Mouse (Mus musculus) erythroblast, embryonic 14.5 days (primary cell): ENCODE data around the gene Stard10. TPM values are rescaled to one million over a fixed set of nuclear protein-coding genes. Genes with fewer than 3 reads are reported as not detected.

Source experiments
- H3K27me3 ChIP-seq: 2 replicates; pipeline ENCODE4 v1.6.1; 2012; ENCODE audit warnings: inconsistent platforms; ENCODE audit not compliant: control insufficient read depth
- H3K36me3 ChIP-seq: 2 replicates; pipeline ENCODE4 v1.6.1; 2012; ENCODE audit warnings: mild to moderate bottlenecking, inconsistent platforms; ENCODE audit not compliant: control insufficient read depth
- H3K4me1 ChIP-seq: 2 replicates; pipeline ENCODE4 v1.6.1; 2012; ENCODE audit warnings: inconsistent platforms; ENCODE audit not compliant: control insufficient read depth
- H3K4me3 ChIP-seq: replicated peaks from 2 replicates; pipeline ENCODE3; 2012; ENCODE audit warnings: moderate library complexity, mild to moderate bottlenecking, inconsistent platforms
- H3K9me3 ChIP-seq: 2 replicates; pipeline ENCODE4 v1.6.1; 2012; ENCODE audit warnings: low read length, inconsistent platforms, mixed read lengths; ENCODE audit not compliant: control insufficient read depth
- GATA1 ChIP-seq: IDR thresholded peaks from 2 replicates; pipeline ENCODE4 v1.6.1; 2012; ENCODE audit warnings: low read length, inconsistent platforms, mixed read lengths
- TAL1 ChIP-seq: IDR thresholded peaks from 3 replicates; pipeline ENCODE4 v1.6.1; 2012; ENCODE audit warnings: low read length, inconsistent platforms, mixed read lengths
- polyA plus RNA-seq: library from polyadenylated mRNA; stranded (reverse); fragments of >175 nt; gene quantifications from 2 replicates; pipeline ENCODE4 v1.2.3, GENCODE M21; 2012

Gene Stard10
- polyA plus RNA-seq, 1 experiment = 63.0 TPM

DNA sequence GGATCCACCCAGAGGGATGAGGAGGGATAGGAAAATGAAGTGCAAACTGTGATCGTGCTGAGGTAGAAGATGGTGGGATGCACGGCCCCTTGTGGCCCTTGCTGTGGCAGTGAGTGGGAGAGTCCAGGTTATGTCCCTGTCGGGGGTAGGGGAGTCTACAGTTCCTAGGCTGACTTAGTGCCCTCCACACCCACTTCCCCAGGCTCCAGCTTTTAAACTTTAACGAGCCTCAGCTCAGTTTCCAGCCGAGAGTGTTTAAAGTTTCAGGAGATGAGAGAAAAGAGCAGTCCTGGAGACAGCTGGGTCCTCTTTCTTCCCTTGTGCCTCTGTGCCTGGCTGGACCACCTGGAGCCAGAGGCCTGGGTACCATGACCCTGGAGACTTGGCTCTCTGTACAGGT lies 10.4 kb downstream of the Stard10 start:
- Histone ChIP-seq H3K27me3 (no peaks in the 10 kb centered on the region; the same call in 1 of the 2 replicates), H3K4me1 (peaks cover 37% of the 10 kb centered on the region), H3K36me3 (peaks cover 70% of the 10 kb centered on the region), H3K9me3 (no peaks in the 10 kb centered on the region), H3K4me3 (no peak overlapping the region)
- TF ChIP-seq TAL1 (no peak), GATA1 (no peak)

DNA sequence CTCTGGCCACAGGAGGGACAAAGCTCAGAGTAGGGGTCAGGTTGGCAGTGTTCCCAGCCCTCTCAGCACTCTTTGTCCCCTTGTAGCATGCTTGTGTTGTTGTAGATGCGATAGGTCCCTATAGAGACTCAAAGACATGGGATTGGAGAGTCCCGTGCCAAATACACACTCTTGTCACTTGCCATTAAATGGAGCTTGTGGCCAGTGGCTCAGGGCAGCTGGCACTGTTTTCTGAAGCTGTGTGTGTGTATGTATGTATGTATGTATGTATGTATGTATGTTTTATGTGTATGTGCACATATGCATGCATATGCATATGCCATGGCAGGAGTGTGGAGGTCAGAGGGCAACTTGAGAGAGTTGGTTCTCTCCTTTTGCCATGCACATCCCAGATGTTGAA lies 10.9 kb downstream of the Stard10 start:
- TF ChIP-seq TAL1 = no peak
- no peak for TF ChIP-seq GATA1
- no peaks in the 10 kb centered on the region for H3K9me3 ChIP-seq
- peaks cover 31% of the 10 kb centered on the region for H3K4me1 ChIP-seq
- H3K27me3 ChIP-seq = no peaks in the 10 kb centered on the region
- H3K4me3 ChIP-seq = no peak overlapping the region
- H3K36me3 ChIP-seq = peaks cover 69% of the 10 kb centered on the region

DNA sequence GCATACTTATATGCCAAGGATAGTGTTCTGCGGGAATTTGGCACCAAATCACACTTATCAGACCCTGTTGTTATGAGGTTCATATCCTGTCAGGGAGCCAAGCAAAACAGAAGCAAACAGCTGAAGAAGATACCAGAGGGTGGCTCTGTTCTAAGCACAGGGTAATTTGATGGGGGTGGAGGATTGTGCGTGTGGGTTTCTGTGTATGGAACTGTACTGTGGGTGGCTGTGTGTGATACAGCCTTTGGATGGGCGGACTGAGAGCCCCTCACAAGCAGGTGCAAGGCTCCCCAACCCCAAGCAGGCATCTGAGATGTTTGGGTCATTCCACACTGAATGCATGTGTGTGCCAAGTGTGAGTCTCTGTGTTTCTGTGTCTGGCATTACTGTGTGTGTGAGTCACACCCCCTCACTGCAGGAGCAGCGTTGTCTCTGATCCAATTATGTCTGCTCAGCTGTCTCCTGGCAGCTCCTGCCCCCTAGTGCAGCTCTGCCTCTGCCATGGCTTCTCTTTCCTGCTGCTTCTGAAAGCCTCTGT lies 11.8 kb downstream of the Stard10 start:
- Histone ChIP-seq H3K36me3 (peaks cover 71% of the 10 kb centered on the region), H3K9me3 (no peaks in the 10 kb centered on the region), H3K27me3 (no peaks in the 10 kb centered on the region), H3K4me3 (no peak overlapping the region), H3K4me1 (peaks cover 22% of the 10 kb centered on the region)
- no peak for TF ChIP-seq GATA1
- TF ChIP-seq TAL1 = no peak

DNA sequence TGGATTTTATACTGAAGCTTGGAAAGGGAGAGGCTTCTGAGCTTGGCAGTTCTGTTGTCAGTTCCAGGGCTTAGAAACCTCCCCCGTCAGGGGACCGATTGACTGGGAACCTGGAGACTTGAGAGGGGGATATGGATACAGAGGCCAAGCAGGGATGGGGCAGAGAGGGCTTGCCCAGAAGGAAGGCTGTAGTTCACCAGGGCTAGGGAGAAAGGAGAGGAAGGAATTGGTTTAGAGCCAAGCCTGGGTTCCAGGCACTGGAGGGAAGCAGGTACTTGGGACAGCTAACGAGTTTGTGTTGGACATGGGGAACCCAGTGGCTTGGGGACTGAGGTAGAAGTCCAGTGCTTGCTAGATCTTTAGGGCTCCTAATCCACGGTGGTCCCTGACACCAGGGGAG lies 12.7 kb downstream of the Stard10 start:
- no peaks in the 10 kb centered on the region for H3K27me3 ChIP-seq
- no peak for TF ChIP-seq GATA1
- TF ChIP-seq TAL1 = no peak
- H3K4me1 ChIP-seq = peaks cover 14% of the 10 kb centered on the region; the same call in 1 of the 2 replicates
- H3K4me3 ChIP-seq = no peak overlapping the region
- no peaks in the 10 kb centered on the region for H3K9me3 ChIP-seq
- peaks cover 66% of the 10 kb centered on the region for H3K36me3 ChIP-seq

DNA sequence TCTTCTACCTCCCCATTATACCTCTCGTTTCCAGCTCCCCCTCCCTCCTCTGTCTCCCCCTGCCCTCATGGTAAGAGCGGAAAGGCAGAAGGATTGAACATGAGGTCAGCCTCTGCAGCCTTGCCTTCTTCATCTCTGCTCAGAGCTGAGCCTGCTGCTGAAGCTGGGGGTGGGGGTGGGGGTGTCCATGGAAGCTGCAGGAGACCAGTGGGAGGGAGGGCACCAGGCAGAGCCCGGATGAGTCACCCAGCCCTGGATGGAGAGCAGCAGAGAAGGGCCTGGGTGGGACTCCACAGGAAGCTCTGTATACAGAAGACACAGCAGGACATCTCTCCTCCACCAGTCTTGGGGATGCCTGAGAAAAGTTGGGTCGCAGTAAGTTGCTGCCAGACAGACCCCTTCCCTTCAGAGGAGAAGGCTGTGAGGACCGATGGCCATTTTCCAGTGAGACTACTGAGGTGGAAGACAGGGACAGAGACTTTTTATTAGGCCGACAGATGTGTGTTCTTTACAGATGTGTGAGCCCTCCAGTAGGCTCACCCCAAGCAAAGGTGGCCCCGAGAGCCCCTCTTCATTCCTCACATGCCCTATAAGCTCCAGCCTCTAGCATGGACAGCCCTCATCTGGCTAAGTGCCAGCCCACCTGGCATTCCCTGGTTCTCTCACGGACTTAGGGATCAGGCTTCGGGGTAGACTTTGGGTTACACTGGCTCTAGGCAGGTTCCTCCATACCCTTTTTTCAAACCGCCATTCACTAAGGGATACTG lies 13.4 kb downstream of the Stard10 start:
- no peak overlapping the region for H3K4me3 ChIP-seq
- TF ChIP-seq GATA1 (no peak), TAL1 (no peak)
- peaks cover 15% of the 10 kb centered on the region for H3K4me1 ChIP-seq
- H3K36me3 ChIP-seq = peaks cover 63% of the 10 kb centered on the region
- no peaks in the 10 kb centered on the region for H3K27me3 ChIP-seq
- no peaks in the 10 kb centered on the region for H3K9me3 ChIP-seq

DNA sequence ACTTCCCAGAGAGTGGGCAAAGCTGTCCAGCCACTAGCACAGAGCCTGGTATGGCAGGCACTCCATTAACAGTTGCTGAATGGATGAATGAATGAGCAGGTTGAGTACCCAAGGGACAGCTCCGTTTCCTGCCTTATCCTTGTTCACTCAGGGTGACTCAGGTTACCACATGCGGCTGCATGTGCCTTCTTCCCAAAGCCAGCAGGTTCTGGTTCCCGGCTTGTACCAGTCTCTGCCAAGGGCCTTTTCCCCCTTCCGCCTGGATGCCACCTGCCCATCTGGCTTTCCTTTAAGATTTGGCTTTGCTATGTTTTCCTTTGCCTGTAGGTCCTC lies 13.9 kb downstream of the Stard10 start:
- Histone ChIP-seq H3K4me1 (peaks cover 19% of the 10 kb centered on the region), H3K27me3 (no peaks in the 10 kb centered on the region), H3K4me3 (no peak overlapping the region), H3K9me3 (no peaks in the 10 kb centered on the region), H3K36me3 (peaks cover 59% of the 10 kb centered on the region)
- TF ChIP-seq TAL1 = no peak
- TF ChIP-seq GATA1 = no peak

DNA sequence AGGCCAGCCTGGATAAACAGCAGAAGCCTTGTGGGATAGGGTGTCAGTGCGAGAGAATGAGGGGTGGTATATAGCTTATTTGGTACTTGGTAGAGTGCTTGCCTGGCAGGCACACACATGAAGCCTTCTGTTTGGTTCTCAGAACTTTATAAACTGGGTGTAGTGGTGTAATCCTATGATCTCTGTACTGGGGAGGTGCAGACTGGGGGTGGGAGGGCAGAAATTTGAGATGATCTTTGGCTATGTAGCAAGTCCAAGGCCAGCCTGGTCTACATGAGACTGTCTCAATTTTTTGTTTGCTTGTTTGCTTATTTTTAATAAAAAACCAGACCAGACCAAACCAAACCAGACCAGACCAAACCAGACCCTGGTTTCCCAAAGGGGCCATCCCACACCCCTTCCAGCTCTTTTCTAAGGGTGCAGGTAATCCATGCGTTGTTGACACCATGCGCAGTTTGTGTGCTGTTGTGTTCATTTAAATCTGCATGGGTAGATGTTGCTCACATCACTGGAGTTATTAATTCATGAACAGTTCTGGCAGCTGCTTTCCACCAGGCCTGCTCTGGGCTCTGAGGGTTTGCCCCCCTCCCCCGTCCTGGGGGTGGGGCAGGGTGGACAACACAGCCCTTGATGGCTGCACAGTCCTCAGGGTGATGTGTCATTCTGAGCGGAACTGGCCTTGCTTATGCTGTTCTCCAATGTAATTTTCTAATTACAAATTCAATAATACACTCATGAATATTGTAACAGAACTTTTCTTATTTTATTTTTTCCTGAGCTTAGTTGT lies 15.4 kb downstream of the Stard10 start:
- no peak overlapping the region for H3K4me3 ChIP-seq
- H3K9me3 ChIP-seq = no peaks in the 10 kb centered on the region
- no peaks in the 10 kb centered on the region for H3K27me3 ChIP-seq
- peaks cover 62% of the 10 kb centered on the region for H3K36me3 ChIP-seq
- H3K4me1 ChIP-seq = peaks cover 24% of the 10 kb centered on the region
- TF ChIP-seq TAL1 = no peak

DNA sequence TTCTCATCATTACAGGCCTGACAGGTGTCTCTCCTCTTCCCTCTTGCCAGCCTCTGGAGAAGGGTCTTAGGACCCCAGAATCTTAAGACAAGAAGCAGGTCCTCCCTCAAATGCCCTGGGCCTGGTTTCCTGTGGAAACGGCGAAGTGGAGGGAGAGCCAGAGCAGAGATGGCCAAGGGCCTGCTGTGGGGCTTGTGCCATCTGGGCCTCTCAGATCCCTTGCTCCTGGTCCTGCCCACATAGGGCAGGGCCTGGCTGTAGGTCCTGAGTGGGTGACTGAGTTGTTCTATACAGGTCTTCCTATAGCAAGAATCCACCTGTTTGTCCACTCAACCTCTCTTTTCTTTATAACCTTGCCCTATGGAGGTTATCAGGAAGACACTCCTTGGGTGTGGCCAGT lies 18.3 kb downstream of the Stard10 start:
- Histone ChIP-seq H3K4me1 (peaks cover 18% of the 10 kb centered on the region), H3K27me3 (no peaks in the 10 kb centered on the region), H3K36me3 (peaks cover 54% of the 10 kb centered on the region), H3K9me3 (no peaks in the 10 kb centered on the region), H3K4me3 (no peak overlapping the region)
- no peak for TF ChIP-seq TAL1
- no peak for TF ChIP-seq GATA1

DNA sequence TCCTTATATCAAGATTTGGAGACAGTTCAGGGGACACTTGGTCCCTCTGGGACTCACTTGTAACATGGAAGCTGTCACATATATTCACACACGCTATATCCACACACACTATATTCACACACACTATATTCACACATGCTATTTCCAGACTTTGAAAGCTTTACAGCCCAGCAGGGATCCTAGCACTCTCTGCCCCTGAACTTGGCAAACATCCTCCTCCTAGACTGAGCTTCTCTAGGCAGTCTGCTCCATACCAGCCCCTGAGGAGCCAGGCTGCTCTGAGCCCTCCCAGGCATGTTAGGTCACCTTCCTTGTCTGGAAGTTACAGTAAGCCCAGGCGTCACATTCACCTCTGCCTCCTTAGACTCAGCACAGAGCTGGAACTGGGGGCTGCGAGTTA lies 19.8 kb downstream of the Stard10 start:
- Histone ChIP-seq H3K4me3 (no peak overlapping the region), H3K9me3 (no peaks in the 10 kb centered on the region), H3K36me3 (peaks cover 44% of the 10 kb centered on the region), H3K4me1 (peaks cover 21% of the 10 kb centered on the region), H3K27me3 (no peaks in the 10 kb centered on the region)
- TF ChIP-seq TAL1 = no peak
- no peak for TF ChIP-seq GATA1
